Mouse (Mus musculus) testis, adult 2 months (tissue): Measurements from ENCODE around the gene Nkpd1.

ENCODE experiments used
- CTCF ChIP-seq: fragments of 200-500 bp; IDR thresholded peaks from 2 replicates; pipeline ENCODE4 v1.5.1; 2012; ENCODE audit warnings: low read depth, mild to moderate bottlenecking, inconsistent platforms, low read length, moderate library complexity; ENCODE audit not compliant: control insufficient read depth, insufficient read depth, insufficient replicate concordance
- POLR2A ChIP-seq: fragments of 200-500 bp; IDR thresholded peaks from 2 replicates; pipeline ENCODE4 v1.6.1; 2012; ENCODE audit warnings: low read depth, mild to moderate bottlenecking, inconsistent platforms, low read length, moderate library complexity; ENCODE audit not compliant: control insufficient read depth

GRCm38 (mm10) chr7:19551634-19552033 lies 34.0 kb downstream of the Nkpd1 start:
- no peak for TF ChIP-seq POLR2A
- no peak for TF ChIP-seq CTCF
